Mouse (Mus musculus) CH12.LX (cell line): ENCODE data around the gene Trim11. TPM values are rescaled to one million over a fixed set of nuclear protein-coding genes. Genes with fewer than 3 reads are reported as not detected.
"Not testable (repeated sequence)": the region's sequence is repeated elsewhere in the genome, so short reads cannot be mapped to it uniquely, and the experiment has no call there.

ENCODE experiments used
- DNase-seq: peaks from one replicate; pipeline ENCODE4 v3.0.0-alpha.2; 2013; ENCODE audit errors: extremely low read depth
- H3K27ac ChIP-seq: 2 replicates; pipeline ENCODE4 v1.5.1; 2012; ENCODE audit warnings: low read depth, mild to moderate bottlenecking, control low read depth, moderate library complexity; ENCODE audit not compliant: insufficient read depth
- H3K27me3 ChIP-seq: replicated peaks from 2 replicates; pipeline ENCODE3; 2012; ENCODE audit warnings: inconsistent platforms
- H3K36me3 ChIP-seq, 2 experiments: replicated peaks in 1 of 2; 2 replicates each; pipeline versions ENCODE3 to v1.6.1; 2012; ENCODE audit warnings: inconsistent platforms in 1 of 2, low read length in 1 of 2, mild to moderate bottlenecking in 1 of 2, mixed read lengths in 1 of 2, moderate library complexity in 1 of 2; ENCODE audit not compliant: control insufficient read depth in 1 of 2, insufficient read depth in 1 of 2
- H3K4me1 ChIP-seq, 2 experiments: 2 replicates each; pipeline ENCODE4 v1.6.1; 2012; ENCODE audit warnings: inconsistent platforms in 1 of 2, moderate library complexity in 1 of 2; ENCODE audit not compliant: insufficient read depth in 2 of 2, control insufficient read depth in 1 of 2
- H3K4me2 ChIP-seq: 2 replicates; pipeline ENCODE4 v1.6.1; 2012; ENCODE audit warnings: low read depth, mild to moderate bottlenecking, control low read depth; ENCODE audit not compliant: poor library complexity, insufficient read depth, severe bottlenecking
- H3K4me3 ChIP-seq, 3 experiments: fragments of 150-350 bp in 1 of 3; sonication (generic) in 1 of 3; replicated peaks in 1 of 3; 2 replicates each; pipeline versions ENCODE3 to v1.5.1; 2011 to 2012; ENCODE audit warnings: low read depth in 2 of 3, low read length in 2 of 3, mild to moderate bottlenecking in 2 of 3, moderate library complexity in 2 of 3, control low read depth in 1 of 3, improper control_type of control experiment in 1 of 3, inconsistent platforms in 1 of 3, mixed read lengths in 1 of 3; ENCODE audit not compliant: poor library complexity in 1 of 3
- H3K79me2 ChIP-seq: replicated peaks from 2 replicates; pipeline ENCODE4 v1.6.1; 2012; ENCODE audit warnings: mild to moderate bottlenecking, moderate library complexity; ENCODE audit not compliant: control insufficient read depth, poor library complexity, insufficient read depth, severe bottlenecking; ENCODE audit errors: extremely low read depth
- H3K9ac ChIP-seq: 2 replicates; pipeline ENCODE4 v1.6.1; 2012; ENCODE audit warnings: low read depth, mild to moderate bottlenecking, control low read depth, moderate library complexity; ENCODE audit not compliant: insufficient read depth
- H3K9me3 ChIP-seq: replicated peaks from 2 replicates; pipeline ENCODE3; 2012; ENCODE audit warnings: low read length, inconsistent platforms, mixed read lengths
- BHLHE40 ChIP-seq: IDR thresholded peaks from 2 replicates; pipeline ENCODE4 v1.6.1; 2011; ENCODE audit warnings: mild to moderate bottlenecking, low read depth, low read length, improper control_type of control experiment
- CHD2 ChIP-seq: IDR thresholded peaks from 2 replicates; pipeline ENCODE4 v1.6.1; 2011; ENCODE audit warnings: low read length, improper control_type of control experiment
- E2F4 ChIP-seq: IDR thresholded peaks from 2 replicates; pipeline ENCODE4 v1.6.1; 2011; ENCODE audit warnings: low read depth, low read length, improper control_type of control experiment; ENCODE audit not compliant: insufficient replicate concordance
- ELF1 ChIP-seq: IDR thresholded peaks from 2 replicates; pipeline ENCODE4 v1.6.1; 2014; ENCODE audit warnings: low read depth, mild to moderate bottlenecking, inconsistent platforms, low read length, improper control_type of control experiment
- EP300 ChIP-seq: IDR thresholded peaks from 2 replicates; pipeline ENCODE4 v1.6.1; 2011; ENCODE audit warnings: low read length, improper control_type of control experiment
- ETS1 ChIP-seq: conservative IDR thresholded peaks from 2 replicates; pipeline ENCODE4 v1.6.1; 2012; ENCODE audit warnings: low read depth, mild to moderate bottlenecking, inconsistent platforms, low read length, improper control_type of control experiment, moderate library complexity
- IRF4 ChIP-seq: IDR thresholded peaks from 2 replicates; pipeline ENCODE4 v1.6.1; 2014; ENCODE audit warnings: low read depth, mild to moderate bottlenecking, inconsistent platforms, low read length, improper control_type of control experiment
- MAFK ChIP-seq: IDR thresholded peaks from 2 replicates; pipeline ENCODE4 v1.6.1; 2011; ENCODE audit warnings: low read length, improper control_type of control experiment; ENCODE audit not compliant: insufficient replicate concordance
- MEF2A ChIP-seq: IDR thresholded peaks from 2 replicates; pipeline ENCODE4 v1.6.1; 2014; ENCODE audit warnings: low read depth, mild to moderate bottlenecking, inconsistent platforms, low read length, improper control_type of control experiment, borderline replicate concordance
- NELFE ChIP-seq: IDR thresholded peaks from 2 replicates; pipeline ENCODE4 v1.6.1; 2011; ENCODE audit warnings: low read depth, low read length, improper control_type of control experiment
- NRF1 ChIP-seq: IDR thresholded peaks from 2 replicates; pipeline ENCODE4 v1.6.1; 2014; ENCODE audit warnings: low read depth, mild to moderate bottlenecking, inconsistent platforms, low read length, improper control_type of control experiment, moderate library complexity
- POLR2A ChIP-seq: IDR thresholded peaks from 2 replicates; pipeline ENCODE4 v1.6.1; 2011; ENCODE audit warnings: low read depth, mild to moderate bottlenecking, improper control_type of control experiment, low read length
- TBP ChIP-seq: conservative IDR thresholded peaks from 2 replicates; pipeline ENCODE4 v1.6.1; 2011; ENCODE audit warnings: low read depth, low read length, improper control_type of control experiment
- UBTF ChIP-seq: IDR thresholded peaks from 2 replicates; pipeline ENCODE4 v1.6.1; 2012; ENCODE audit warnings: low read depth, mild to moderate bottlenecking, inconsistent platforms, low read length, improper control_type of control experiment, moderate library complexity
- USF1 ChIP-seq: IDR thresholded peaks from 2 replicates; pipeline ENCODE4 v1.6.1; 2014; ENCODE audit warnings: low read depth, mild to moderate bottlenecking, inconsistent platforms, low read length, improper control_type of control experiment
- ZC3H11A ChIP-seq: IDR thresholded peaks from 2 replicates; pipeline ENCODE4 v1.6.1; 2012; ENCODE audit warnings: low read depth, mild to moderate bottlenecking, inconsistent platforms, low read length, improper control_type of control experiment
- ZKSCAN1 ChIP-seq: IDR thresholded peaks from 2 replicates; pipeline ENCODE4 v1.6.1; 2012; ENCODE audit warnings: low read depth, inconsistent platforms, low read length, improper control_type of control experiment, borderline replicate concordance
- dilution Hi-C: fragments of 300-500 bp; cut with MboI; formaldehyde crosslinking; loops from 2 replicates; pipeline ENCODE4 v1.14.3; 2020; ENCODE audit warnings: low sequenced_read_pairs; ENCODE audit not compliant: extremely low pct_unique_long_range_greater_than_20kb, extremely low pct_ligation_motif_present
- in situ Hi-C: fragments of 300-500 bp; cut with MboI; formaldehyde crosslinking; loops from 3 replicates; pipeline ENCODE4 v1.14.3; 2019; ENCODE audit warnings: low sequenced_read_pairs, low pct_ligation_motif_present, low pct_unique_long_range_greater_than_20kb, mixed read lengths
- polyA plus RNA-seq: library from polyadenylated mRNA; unstranded; fragments of >175 nt; gene quantifications from 2 replicates; pipeline ENCODE4 v1.2.1, GENCODE M21; 2012; ENCODE audit warnings: low read depth; ENCODE audit not compliant: insufficient read length
- total RNA-seq, 2 experiments: library from RNA; depleted of rRNA; stranded (reverse); fragments of 300-350 nt in 1 of 2; fragments of >200 nt in 1 of 2; gene quantifications; 2 replicates each; pipeline ENCODE4 v1.2.3; 2012 to 2014

Gene Trim11
- total and polyA plus RNA-seq, 3 experiments: 21.8 to 33.2 (median 23.2) TPM

GRCm38 (mm10) chr11:58953351-58954169 lies 24.3 kb upstream of the Trim11 start:
- peak overlapping the region; percentile 62 for H3K27ac ChIP-seq
- peaks cover 2 to 14% of the 10 kb centered on the region in 2 experiments for H3K36me3 ChIP-seq
- no peaks in the 10 kb centered on the region for H3K9me3 ChIP-seq
- DNase-seq: peak; percentile 80
- H3K27me3 ChIP-seq: peaks cover 31% of the 10 kb centered on the region
- peaks cover 2% of the 10 kb centered on the region; the same call in 1 of the 2 replicates for H3K79me2 ChIP-seq
- in situ Hi-C loops (no loop called here), dilution Hi-C loops (no loop called here)
- H3K4me1 ChIP-seq: peaks cover 8 to 36% of the 10 kb centered on the region in 2 experiments
- H3K4me3 ChIP-seq: peak overlapping the region; percentile 24 to 60 (median 30)
- H3K4me2 ChIP-seq: peak overlapping the region; percentile 58
- TF ChIP-seq ETS1 (peak; percentile 55; the same call in 1 of the 2 replicates), IRF4 (peak; percentile 73), MEF2A (peak; percentile 63; the same call in 1 of the 2 replicates), UBTF (peak; percentile 41; the same call in 1 of the 2 replicates), ZC3H11A (no peak), EP300 (peak; percentile 52), USF1 (no peak), POLR2A (peak; percentile 40; the same call in 1 of the 2 replicates), CHD2 (peak; percentile 81), ZKSCAN1 (no peak), NELFE (peak; percentile 50), NRF1 (no peak), MAFK (peak; percentile 92), ELF1 (no peak), BHLHE40 (peak; percentile 82), TBP (no peak)
- peak overlapping the region; percentile 51 for H3K9ac ChIP-seq

DNA sequence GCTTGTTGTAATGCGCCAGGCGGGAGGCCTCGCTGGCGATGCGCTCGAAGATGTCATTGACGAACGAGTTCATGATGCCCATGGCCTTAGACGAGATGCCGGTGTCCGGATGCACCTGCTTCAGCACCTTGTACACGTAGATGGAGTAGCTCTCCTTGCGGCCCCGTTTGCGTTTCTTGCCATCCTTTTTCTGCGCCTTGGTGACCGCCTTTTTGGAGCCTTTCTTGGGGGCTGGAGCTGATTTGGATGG lies 23.8 kb upstream of the Trim11 start:
- TF ChIP-seq ELF1 (0 out of 2 replicates have a peak, but pooled peaks have one; percentile 56), E2F4 (peak; percentile 4; the same call in 1 of the 2 replicates)
- Histone ChIP-seq H3K27ac (peak overlapping the region; percentile 62), H3K4me2 (peak overlapping the region; percentile 58), H3K4me3 (peak overlapping the region; percentile 24 to 72 (median 60)), H3K9ac (peak overlapping the region; percentile 51), H3K4me1 (peaks cover 10 to 41% of the 10 kb centered on the region in 2 experiments), H3K27me3 (peaks cover 31% of the 10 kb centered on the region), H3K36me3 (peaks cover 2 to 14% of the 10 kb centered on the region in 2 experiments)
- dilution Hi-C loops, in situ Hi-C loops, H3K9me3 ChIP-seq, H3K79me2 ChIP-seq, DNase-seq: not testable (repeated sequence)
